Mouse (Mus musculus) heart, postnatal 14 days (tissue): ENCODE measurements around the gene Stxbp3. TPM values are rescaled to one million over a fixed set of nuclear protein-coding genes. Genes with fewer than 3 reads are reported as not detected.
A peak's percentile ranks its signal among the peaks of the same experiment; 100 is the strongest.

Source experiments
- DNase-seq, 2 experiments: peaks; one replicate each; pipeline ENCODE4 v3.0.0; 2021 to 2022
- intact Hi-C: fragments of 180-260 bp; cut with DNase I; formaldehyde crosslinking; loops from one replicate; pipeline ENCODE4 v1.15.1; 2025
- total RNA-seq, 2 experiments: library from RNA; stranded (reverse); gene quantifications; 2 replicates each; pipeline ENCODE4 v1.2.3; 2021

The Stxbp3 gene
- total RNA-seq, 2 experiments from 2014 or later: 25.9 to 31.3 TPM

DNA sequence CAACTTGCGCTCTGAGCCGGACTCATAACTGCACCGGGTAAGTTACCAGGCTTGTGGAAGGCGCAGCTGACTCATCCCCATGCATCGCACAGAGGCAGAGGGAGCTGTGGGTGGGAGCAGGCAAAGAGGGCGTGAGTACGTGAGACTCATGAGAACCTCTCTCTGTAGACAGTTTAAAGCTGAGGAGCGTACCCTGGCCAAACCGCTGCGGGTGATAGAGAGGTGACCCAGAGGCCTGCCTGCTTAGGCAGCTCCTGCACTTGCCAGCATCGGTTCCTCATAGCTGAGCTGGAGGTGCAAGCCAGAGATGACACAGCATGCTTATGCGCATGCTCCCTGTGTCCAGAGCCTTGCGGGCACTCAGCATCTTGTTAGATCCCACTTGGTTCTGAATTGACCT is 68.1 kb downstream of the Stxbp3 start:
- intact Hi-C loops: no loop called here
- DNase-seq: no peak

DNA sequence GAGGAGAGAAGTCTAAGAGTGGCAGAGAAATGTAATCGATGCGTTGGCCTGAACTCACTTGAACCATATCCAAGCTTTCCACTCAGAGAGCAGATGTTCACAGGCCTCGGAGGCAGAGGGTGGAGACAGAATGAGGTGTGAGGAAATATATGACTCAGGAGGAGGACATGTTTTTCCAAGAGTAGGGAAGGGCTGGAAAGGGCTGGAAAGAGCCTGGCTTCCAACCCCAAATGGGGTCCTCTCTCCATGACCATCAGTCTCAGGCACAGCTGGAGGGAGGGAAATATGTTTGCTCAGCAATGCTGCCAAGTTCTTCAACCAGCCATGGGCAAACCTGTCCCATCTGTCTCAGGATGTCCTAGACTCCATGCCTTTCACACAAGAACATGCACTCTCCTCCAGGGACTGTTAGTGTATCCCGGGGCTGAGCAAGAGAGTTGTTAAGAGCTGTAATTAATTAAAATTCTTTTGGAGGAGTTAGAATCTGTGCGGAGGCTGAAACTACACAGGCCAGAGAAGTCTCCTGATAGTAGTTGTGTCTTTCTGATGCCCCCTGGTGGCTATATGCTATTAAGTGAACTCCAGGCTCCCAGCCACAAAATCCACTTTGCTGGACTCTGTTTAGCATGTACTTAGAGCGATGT is 69.5 kb downstream of the Stxbp3 start:
- intact Hi-C loops: loop anchor here (1.0 to 2.0 kb wide), 3 partner anchors 48 to 71 kb away; partner anchors contain the start of gene Gpsm2
- DNase-seq: peak; percentile 54 to 79

DNA sequence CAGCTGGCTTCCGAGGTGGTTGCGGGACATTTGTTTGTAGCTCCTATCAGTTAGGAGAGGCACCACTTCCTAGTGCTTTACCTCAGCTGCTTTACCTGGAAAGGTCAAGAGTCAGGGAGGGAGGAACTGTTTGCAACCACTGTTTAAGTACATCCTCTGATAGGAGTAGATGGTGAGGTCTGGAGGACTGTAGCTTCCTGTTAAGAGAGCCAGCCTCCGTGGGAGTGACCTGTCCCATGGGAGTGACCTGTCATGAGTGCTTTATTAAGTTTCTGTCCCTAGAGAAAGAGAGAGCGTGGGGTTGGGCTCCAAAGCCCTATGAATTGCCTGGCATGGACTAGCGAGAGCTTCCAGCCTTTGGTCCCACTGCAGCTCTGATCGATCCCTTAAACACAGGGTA is 70.8 kb downstream of the Stxbp3 start:
- no peak for DNase-seq
- intact Hi-C loops: no loop called here

- peak in 1 of 2 experiments; percentile 32 for DNase-seq
Observed at GRCm38 (mm10) chr3:108767416-108767815, 72.9 kb downstream of the Stxbp3 start.

GRCm38 (mm10) chr3:108766943-108767342 is 73.4 kb downstream of the Stxbp3 start:
- no peak for DNase-seq
- intact Hi-C loops: no loop called here

More at GRCm38 (mm10) chr3:108767416-108767815, 72.9 kb downstream of the Stxbp3 start:
- intact Hi-C loops: no loop called here

DNA sequence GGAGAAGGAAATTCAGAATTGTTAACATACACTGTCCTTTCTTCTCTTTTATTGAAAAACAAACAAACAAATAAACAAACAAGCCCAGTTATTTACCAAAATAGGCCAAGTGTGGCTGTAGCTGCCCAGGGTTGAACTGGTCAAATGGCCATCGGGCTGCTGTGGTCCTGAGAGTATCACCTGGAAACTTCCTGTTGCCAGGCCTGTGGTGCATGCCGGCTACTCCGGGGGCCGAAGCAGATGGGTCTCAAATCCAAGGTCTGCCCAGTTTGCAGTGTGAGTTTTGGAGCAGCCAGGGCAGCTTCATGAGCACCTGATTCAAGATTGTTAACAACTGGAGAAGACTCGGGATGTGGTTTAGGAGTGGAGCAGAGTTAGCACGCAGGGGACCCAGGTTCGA is 74.8 kb downstream of the Stxbp3 start:
- intact Hi-C loops: no loop called here
- DNase-seq: no peak

DNA sequence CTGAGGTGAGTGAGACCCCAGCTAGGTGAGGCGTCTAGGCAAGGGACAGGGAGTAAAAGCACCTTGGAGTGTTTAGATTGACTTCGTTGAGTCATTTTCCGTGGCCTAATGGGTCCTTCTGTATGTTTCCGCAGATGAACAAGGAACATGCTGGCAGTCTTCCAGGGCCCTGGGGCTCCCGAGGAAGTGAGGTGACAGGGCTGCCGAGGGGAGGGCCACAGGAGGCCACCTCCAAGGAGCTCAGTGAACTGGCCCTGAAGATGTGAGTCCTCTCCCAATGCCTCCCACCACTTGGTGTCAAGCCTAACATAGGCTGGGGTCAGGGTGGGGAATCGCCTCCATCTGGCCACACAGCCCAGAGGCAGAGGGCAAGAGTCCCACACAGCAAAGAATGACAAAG is 75.3 kb downstream of the Stxbp3 start:
- intact Hi-C loops: no loop called here
- no peak for DNase-seq

GRCm38 (mm10) chr3:108763691-108764090 is 76.6 kb downstream of the Stxbp3 start:
- intact Hi-C loops: no loop called here
- DNase-seq: no peak

- intact Hi-C loops: no loop called here
- DNase-seq: peak in 1 of 2 experiments; percentile 21
Observed at GRCm38 (mm10) chr3:108762597-108763111, 77.7 kb downstream of the Stxbp3 start.

- no peak for DNase-seq
- intact Hi-C loops: no loop called here
Observed at GRCm38 (mm10) chr3:108759566-108760420, 80.5 kb downstream of the Stxbp3 start.

DNA sequence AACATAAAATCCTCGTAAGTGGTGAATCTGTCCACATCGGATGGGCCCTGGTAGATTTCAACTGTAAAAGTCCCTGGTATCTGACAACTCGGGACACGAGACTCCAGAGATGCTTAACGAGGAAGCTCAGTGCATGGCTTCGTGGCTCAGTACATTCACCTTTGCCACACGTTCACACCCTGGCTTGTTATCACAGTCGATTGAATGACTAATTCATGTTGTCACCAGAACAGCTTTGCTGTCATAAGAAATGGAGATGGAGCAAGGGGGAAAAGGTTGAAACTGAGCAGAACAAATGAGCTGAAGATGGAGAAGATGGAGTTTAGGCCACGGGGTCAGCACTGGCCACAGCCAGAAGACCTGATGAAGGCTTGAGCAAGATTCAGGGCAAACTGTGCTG is 82.8 kb downstream of the Stxbp3 start:
- DNase-seq: no peak
- intact Hi-C loops: no loop called here

DNA sequence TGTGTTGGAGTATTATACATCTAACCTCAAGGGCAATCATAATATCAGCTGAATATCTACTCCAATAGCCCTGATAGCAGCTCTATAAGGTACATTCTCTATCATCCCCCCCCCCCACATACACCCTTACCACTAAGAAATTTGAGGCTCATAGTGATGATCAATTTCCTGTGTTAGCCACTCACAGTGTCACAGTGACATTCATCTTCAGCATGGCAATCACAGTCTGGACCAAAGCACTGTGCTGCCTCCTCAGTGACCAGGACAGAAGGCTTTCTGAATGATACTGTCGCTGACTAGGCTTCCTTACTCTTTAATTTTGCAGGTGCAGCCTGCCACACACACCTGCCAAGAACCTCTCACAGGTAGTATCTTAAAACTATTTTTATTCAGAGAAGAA is 84.2 kb downstream of the Stxbp3 start:
- intact Hi-C loops: no loop called here
- DNase-seq: no peak

DNA sequence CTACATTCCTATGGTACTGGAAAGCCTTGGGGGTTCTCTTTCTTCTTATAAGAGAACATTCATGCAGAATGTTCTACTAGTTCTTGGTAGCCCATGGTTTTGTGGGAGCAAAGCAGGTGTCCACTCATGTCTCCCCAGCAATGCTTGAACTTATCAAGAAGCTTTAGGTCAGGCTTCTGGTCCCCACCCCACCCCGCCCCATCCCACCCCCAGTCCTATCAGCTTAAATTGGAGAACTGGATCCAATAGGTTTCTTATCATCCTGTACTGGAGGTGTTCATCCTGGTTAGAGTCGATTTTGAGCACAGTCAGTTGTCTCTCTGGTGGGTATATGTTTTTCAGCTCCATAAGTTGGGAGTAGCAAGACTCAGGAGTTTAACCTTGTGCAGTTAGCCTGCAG is 84.8 kb downstream of the Stxbp3 start:
- no peak for DNase-seq
- intact Hi-C loops: no loop called here

- intact Hi-C loops: no loop called here
- DNase-seq: no peak
Observed at GRCm38 (mm10) chr3:108754541-108754940, 85.8 kb downstream of the Stxbp3 start.

- intact Hi-C loops: no loop called here
Observed at GRCm38 (mm10) chr3:108751691-108752090, 88.6 kb downstream of the Stxbp3 start.

DNA sequence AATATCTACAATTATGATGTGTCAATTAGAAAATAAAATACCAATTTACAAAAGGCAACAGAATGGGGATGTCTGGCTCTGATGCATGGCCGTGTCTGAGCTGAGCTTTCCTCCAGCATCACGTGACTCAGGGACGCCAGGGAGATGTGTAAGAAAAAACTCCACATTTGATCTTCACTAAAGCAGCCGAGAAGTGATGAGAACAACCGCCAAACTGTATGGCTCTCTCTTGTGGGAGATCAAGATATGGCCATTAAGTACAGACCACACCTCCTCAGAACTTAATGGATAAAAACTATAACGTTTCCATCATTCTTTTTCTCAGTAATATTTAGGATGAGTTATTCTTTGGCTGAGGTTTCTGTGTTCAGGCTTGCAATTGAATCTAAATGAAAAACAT is 89.3 kb downstream of the Stxbp3 start:
- intact Hi-C loops: no loop called here
- no peak for DNase-seq

More at GRCm38 (mm10) chr3:108751691-108752090, 88.6 kb downstream of the Stxbp3 start:
- no peak for DNase-seq

- no peak for DNase-seq
- intact Hi-C loops: no loop called here
Observed at GRCm38 (mm10) chr3:108744060-108744459, 96.3 kb downstream of the Stxbp3 start.
